Mouse (Mus musculus) gastrocnemius, postnatal 4 days (tissue): ENCODE measurements at regions not wholly inside any gene's neighbourhood (a gene's known extent, or its start where the extent isn't known, plus 50 kb on each side); places are given as distances from the start of the nearest gene placed in this dataset.

ENCODE experiments used
- DNase-seq, 2 experiments: peaks; one replicate each; pipeline ENCODE4 v3.0.0; 2021 to 2022; ENCODE audit warnings: low spot score in 2 of 2, mixed read lengths in 2 of 2

DNA sequence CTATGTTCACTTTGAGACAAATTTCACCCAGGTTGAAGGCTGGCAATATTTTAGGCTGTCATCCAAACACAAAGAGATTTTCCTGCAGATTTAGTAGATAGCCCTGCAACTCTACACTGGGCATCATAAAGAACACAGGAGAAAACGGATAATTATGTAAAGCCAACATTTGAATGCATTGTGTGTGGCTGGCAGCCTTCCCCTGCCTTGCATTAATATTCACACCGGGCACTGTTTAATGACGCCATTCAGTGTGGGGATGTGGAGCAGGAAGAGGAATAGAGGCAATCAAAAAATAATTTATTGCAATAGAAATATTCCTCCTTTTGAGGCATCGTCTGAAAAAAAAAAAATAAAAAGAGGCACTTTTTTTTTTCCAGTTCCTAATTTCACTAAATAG, 105.7 kb downstream of the Samd5 start:
- DNase-seq: no peak

DNA sequence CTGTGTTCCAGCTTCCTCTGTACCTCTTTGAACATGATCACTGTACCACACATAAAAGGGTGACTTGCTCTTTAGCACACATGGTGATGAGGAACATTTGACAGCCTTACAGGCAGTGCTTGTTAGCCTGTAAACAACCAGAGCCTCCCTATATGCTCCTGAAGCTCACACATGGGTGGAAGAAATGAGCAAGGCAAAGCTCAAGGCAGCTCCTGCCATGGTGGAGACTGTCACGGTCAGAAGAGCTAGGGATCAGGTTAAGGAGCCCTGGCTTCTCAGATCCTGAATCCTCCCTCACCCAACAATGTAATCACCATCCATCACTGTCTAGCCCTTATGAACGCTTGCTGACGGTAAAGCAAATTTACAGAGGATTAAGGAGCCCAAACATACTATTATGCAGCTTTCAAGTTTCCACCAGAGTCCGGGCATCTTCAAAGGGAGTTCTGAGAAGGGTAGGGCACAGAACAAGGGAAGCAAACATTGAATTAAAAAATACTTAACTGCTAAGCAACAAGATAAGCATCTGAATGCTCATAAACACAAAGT, 117.4 kb downstream of the Samd5 start:
- DNase-seq: no peak

DNA sequence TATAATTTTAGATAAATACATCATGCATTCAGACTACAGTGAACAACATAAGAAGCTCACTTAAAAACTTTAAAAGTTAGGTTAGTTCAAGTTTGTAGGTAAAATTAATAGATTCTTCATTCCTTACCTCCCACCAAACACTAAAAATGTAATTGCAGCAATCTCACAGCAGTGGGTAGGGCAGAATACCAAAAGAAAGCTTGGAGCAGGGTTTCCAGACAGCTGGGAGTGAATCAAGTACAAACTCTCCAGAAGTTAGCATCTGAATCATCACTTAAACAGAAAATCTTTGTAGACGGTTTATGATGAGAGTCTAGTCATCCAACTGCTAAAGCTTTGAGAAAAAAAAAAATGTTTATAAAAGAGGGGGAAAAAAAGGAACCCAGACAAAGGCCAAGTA, 117.9 kb downstream of the Samd5 start:
- DNase-seq: no peak

DNA sequence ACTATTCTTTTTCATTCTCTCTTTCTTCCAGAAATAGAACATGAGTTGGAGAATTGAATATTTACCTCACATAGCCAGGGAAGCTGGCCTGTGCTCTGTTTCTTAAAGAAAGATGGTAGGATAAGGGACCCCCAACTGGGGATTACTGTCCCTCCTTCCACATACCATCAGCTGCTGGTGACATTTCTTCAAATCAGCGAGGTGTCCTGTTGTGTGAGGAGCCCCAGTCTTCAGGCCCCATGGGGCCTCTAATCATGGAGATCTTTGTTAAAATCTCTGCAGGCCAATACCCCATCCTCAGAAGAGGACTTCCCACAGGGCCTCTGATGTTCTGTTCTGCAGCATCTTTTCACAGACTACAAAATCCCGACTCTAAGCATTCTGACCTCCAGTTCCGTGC, 121.1 kb downstream of the Samd5 start:
- DNase-seq: no peak

DNA sequence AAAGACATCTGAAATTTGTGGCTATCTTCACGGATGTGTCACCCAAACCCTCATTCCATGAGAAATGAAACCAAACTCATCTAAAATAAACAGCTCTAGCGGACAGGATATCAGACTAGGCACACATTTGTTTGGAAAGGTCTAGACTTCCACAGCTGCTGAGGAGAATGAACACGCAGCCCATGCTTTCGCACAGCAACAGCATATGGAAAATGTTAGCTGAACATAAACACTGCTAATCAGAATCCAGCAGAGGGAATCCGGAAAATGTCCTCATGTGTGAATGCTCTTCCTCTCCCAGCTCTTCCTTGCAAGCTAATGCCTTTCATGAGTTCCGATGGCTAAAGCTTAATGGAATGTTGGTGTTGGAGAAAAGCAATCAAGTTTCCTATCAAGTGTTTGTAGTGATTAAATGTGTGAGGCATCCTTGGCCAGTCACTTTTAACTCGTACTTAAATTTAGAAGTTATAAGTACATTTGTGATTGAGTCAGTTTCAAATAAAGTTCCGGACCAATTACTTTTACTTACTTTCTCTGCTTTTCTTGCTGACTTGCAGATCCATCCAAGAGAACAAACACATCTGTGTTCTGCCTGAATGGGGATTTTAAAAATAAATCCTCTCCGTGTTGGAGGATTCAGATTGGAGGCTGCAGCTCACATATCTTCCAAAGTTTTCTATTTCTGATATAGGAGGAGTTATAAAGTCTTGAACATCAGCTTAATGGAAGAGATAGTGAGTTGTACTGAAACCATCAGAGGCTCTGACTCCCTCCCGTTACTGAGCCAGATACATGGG, 124.9 kb downstream of the Samd5 start:
- no peak for DNase-seq

DNA sequence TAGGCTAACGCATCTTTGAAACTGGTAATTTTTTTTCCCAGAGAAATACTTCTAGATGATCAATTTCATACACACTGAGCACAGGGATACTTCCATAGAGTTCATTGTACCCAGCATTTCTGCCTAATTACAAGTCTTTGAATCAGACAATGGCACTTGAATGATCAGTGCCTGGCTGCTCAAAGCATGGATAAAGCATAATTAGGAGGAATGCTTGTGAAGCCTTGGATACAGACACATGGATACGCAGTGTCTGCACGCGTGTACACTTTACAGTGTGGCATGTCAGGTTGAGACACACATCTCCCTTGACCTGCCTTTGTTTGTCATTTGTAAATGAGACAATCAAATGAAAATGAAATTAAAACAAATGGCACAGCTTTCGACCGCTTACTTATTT, 129.2 kb downstream of the Samd5 start:
- no peak for DNase-seq

DNA sequence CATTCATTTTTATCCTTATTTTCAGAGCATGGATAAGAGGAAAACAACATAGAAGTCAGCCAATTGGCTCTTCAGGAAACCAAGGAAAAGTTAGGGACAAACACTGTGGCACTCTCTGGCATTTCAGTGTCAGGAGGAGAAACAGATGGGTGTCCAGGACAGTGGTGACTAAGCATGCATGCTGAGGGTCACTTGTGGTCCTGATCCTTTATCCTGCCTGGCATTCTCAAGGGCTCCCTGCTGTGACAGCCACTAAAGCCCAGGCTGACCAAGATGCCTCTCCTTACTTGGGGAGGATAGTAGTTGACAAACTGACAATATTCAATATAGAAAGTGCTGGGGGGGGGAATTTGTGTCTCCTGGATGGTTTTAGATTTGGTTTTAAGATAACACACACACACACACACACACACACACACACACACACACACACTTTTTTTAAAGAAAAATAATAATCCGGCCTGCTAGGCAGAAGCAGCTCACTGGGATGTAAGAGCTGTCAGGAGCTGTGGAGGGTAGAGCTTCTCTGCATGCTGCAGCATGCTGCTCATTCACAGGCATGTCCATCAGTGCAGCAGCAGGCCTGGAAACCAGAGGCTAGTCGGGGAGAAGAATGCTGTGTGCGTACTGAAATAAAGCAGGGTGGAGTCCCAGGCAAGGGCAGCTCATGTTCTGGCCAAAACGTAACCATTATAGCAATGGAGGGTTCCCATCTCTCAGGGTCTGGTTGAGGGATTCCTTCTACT, 130.8 kb downstream of the Samd5 start:
- DNase-seq: no peak

DNA sequence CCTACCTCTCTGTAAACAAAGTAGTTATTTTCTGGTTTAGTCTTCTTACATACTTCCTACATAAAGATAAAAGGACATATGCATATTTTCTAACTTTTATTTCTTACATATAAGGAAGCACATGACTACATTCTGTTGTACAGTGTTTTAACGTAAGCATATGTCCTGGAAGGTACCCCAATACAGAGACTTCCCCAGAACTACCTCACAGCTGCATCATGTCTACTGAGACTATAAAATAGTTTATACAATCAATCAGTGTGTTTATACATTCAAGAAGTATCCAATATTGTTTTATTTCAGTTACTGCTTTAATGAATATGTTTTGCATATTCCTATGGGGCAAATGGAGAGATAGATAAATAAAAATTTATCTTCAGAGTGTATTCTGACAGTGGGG, 133.4 kb downstream of the Samd5 start:
- DNase-seq: no peak

DNA sequence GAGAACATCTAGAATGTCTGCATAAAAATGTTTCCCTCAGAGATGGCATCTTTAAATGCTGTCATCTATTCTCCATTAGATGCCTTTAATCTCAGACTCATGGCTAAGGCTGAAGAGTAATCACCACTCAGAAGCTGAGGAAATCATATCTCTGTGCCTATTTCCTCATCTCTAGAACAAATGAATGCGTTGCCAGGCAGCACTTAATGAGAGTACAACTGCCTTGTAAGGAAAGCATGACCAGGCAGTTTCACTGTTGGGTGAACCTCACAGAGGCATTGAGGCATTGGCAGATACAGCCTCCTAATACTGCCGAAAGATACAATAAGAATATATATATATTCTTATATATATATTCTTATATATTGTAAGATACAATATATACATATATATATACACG, 137.3 kb downstream of the Samd5 start:
- no peak for DNase-seq

DNA sequence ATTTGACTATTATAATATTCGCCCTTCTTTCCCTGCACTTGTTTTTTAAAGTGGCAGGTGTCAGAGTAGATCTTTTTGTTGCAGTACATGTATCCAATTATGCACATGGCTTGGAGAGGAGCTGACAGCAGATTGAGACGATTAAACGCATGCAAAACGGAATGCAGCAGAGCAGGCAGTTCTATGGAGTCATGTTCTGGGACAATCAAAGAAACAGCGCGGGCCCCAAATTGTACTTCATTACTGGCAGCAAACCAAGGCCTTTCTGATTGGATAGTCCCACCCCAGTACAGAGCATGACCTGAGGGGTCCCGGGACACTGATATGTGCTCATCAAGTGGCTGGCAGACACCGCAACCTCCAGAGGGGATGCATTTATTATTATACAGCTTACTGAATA, 140.5 kb downstream of the Samd5 start:
- no peak for DNase-seq

DNA sequence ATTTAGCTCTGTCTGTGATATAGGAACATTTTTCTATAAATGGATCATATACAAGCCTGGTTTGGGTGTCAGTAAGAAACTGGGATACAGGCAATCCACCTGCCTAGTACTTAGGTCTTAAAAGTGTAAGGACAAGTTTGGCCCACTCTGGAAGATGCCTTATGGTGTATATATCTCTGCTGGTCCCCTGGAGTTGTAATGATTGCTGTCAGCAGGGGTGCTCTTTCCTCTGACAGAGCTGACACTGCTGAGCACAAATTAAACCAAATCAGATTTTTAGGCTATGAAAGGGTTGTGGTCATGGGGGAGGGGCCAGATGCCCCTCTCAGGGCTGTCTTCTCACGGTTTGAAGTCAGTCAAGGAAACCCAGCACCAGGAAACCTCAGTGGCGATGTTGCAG, 141.7 kb downstream of the Samd5 start:
- no peak for DNase-seq

DNA sequence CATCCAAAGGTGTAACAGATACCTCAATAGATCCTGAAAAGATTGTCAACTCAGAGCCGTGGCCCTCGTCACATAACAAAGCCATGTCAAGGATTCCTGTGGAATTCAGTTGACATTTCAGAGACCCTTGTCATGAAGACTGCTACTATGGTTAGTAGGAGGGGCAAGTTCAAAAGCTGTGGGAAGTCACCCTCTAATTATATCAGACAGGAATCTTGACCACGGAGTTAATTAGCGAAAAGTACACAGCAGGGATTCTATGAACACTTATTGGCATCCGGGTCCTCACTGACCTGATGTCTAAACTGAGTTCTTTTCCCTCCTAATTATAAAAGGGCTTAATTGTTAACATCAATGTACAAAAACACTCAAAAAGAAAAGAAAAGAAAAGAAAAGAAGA, 143.1 kb downstream of the Samd5 start:
- no peak for DNase-seq

DNA sequence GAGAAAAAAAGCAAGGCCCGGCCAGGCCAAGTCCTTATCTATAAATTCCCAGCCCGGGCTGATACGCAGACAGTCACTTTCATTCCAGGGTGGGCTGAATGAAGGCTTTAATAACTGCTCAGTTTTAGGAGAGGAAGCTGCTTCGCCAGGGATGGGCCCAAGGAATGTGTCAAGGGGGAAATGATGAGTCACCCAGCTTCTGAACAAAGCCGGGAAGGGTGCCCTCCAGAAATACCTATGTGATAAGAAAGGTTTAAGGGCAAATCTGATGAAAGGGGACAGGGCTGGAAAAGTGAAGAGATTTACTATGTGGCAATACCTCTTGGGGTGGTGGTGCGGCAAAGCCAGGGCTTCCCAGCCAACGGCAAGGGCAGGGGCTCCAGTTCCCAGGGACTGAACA, 145.6 kb downstream of the Samd5 start:
- no peak for DNase-seq

DNA sequence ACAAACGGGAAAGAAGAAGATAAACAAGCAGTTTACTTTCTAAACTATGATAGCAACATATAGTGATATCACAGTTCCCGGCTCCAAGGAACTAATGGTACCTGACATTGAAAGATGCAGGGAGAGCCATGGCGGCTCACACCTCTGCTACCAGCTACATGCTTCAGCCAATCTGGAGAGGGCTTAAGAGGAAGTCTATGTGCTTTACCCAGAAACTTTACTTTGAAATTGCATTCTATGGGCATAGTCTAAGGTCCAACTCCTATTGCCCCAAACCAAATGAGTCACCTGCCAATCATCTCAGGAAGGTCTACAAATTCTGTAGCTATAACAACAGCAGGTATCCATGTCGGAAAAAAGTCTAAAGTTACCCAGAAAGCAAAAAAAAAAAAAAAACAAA, 146.9 kb downstream of the Samd5 start:
- no peak for DNase-seq

DNA sequence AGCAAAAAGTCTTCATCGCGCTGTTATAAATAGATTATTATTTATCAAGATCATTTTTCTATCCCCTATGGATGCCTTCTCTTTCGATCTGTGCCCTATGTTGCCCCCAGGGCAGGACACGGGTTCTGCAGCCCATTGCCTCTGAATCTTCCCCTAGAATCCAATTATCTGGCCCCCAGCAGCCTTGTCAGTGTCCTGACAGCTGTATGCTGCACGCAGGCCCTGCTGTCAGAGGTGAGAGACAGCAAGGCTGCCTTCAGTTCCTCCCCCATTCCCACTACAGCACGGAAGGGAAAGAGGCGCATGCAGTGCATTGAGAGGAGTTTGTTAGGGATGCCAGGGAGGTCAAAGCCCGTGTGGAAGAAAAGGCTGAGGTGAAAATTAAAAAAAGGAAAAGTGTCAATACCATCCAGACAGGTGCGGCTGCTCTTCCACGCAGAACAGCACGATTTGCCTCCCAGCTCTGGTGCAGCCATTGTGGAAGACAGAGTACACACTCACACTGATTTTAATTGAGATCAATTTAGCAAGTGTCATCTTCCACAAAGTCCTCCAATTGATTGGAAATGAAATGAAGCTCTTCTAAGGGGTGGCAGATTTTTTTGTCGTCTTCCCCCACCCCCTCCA, 165.1 kb downstream of the Samd5 start:
- DNase-seq: no peak

DNA sequence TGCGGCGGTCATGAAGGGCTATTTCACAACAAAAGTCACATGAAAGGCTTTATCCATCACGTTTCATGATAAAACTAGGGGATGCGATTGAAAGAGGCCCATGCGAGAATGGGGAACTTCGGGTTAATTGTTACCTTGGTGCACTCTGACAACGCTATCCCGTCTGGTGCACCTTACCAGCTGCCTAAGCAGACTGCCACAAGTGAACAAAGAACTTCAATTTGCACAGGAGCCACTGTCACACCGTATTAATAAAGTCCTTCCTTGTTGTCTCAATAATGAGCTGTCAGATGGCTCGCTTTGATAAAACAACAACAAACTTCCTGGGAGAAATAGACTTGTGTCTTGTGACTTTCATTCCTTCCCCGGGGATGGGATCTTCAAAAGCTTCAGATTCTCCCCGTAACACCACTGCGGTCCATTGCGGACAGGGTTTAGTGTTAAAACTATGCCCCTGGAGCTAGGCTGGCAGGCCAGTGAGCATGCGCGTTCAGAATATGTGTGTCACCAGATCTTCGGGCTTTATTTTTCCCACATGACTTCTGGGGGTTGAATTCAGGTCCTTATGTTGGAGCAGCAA, 165.8 kb downstream of the Samd5 start:
- DNase-seq: no peak

DNA sequence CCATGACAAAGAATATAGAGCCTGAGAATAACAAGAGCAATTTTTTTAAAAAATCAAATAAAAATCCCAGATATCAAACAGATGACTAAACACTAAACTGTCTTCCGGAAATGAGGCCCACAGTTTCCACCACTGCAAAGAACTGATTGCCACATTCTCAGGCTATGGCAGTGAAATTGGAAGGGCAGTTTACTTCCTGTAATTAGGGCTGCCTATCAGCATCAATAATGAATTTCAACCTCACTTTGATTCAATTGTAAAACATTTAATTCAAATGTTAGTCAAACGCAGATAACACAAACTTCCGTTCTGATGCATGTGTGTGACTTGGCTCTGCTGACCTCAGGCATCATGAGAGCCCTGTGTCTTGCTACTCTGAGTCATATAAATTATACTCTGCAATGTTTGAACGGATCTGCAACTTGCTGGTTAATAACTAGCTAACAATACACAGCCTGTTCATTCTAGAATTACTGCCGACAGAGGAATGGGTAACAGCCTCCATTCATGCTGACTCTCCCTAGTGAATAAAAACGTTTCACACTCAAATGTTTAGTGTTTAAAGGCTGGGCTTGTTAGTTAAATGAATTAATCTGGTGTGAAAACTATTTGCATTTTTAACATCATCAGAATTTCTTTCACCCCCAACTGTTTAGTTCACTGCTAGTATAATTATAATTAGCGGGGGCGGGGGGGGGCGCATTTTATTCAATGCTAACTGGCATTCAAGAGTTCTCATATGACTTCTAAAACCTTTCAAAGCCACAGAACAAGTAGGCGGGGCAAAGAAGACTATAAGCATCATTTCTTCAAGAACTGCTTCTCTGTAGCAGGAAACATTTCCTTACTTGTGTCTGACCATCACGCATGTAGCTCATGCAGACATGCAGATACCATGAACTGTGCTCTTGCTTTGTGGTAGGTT, 171.2 kb downstream of the Samd5 start:
- DNase-seq: no peak

DNA sequence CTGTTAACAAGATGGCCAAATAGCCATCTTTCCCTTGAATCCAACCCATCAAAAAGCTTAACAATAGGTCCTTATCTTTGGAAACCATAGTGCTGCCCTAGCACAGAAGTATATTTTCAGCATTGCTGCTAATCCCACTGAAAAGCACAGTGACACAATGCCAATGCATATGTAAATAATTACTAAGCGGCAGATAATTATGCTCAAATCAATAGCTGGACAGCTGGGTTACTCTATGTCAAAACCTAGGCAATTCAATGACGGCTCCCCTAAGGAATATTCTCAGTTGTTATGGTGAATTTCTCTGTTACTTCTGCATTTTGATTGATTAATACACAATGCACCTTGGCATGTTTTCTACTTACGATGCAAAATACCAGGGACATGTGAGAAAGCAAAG, 176.5 kb downstream of the Samd5 start:
- no peak for DNase-seq

DNA sequence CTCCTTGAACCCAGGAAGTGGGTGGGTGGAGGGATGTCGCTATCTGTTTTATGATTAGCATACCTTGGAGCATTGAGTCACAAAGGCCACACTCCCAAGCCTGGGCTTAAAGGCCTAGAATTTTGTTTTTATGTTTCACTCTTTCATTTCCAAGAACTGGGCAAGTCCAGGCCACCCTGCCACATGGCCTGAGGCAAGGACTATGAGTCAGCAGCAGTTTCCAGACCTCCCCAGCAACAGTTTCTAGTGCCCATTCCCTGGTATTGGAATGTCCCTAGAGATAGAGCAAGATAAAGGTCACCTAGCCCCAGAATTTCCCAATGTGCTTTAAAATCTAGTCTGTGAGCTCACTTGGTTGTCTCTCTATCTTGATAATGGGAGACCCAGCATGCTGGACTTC, 178.0 kb downstream of the Samd5 start:
- DNase-seq: no peak

DNA sequence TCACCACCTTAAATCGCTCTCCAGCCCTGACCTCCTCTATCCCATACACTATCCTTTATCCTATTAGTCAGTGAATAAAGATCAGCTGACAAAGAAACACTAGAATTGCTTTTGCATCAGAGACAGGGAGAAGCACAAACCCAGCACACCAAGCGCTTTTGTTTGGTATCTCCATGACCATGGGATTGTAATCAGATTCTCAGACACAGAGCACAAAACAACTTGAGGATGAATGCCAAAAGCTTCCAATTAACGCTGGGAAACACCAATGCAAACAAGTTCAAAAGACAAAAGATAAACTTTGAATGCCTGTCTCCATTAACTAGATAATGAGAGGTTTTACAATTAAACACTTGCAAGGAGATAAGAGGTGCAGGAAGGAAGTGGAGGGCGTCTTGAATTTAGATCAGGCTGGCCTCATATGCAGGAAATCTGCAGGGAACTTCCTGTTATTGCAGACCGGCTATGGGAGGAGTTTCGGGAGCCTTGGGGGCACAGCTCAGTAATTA, 179.8 kb downstream of the Samd5 start:
- DNase-seq: no peak

DNA sequence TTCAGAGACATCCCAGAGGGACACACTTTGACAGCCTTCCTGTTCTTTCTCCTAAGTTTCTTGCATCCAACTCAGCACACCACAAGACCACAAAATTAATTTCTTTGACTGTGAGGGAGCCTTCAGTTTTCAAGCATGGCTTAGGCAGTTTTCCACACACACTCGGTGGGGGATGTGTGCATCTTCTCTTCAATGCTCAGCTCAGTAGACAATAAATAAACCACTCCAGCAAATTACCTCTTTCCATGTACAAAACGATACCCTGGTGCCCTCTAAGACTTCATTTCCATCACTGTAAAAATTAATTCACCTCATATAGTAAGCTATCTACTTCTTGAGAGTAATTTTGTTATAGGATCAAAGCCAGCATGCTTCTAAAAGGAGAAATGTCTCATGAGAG, 184.6 kb downstream of the Samd5 start:
- DNase-seq: no peak
